8 mouse cellular contexts compared by ENCODE assay signal in genomic region chr10:39614676-39615075, GRCm38 (mm10). TPM values are rescaled to one million over a fixed set of nuclear protein-coding genes. Genes with fewer than 3 reads are reported as not detected.
A peak's percentile ranks its signal among the peaks of the same experiment; 100 is the strongest.
DNase-seq lines count a peak whose midpoint lies in the region; ATAC-seq and TF ChIP-seq lines count a peak whose summit lies in the region.

No protein-coding gene starts in this region.

- no peak overlapping the region for H3K9ac ChIP-seq in kidney, embryonic 14.5 days (ENCODE audit: low read depth, low read length)

- H3K4me3 ChIP-seq in kidney, embryonic 14.5 days (ENCODE audit: low read length): no peak overlapping the region; the same call in 1 of the 2 replicates

- H3K9me3 ChIP-seq in kidney, embryonic 14.5 days (ENCODE audit: control insufficient read depth, low read length): no peaks in the 10 kb centered on the region

- 23% methylated on average over 6 of the region's 6 CpGs for WGBS in kidney, embryonic 14.5 days

- no peak for TF ChIP-seq POLR2A in brain, embryonic 14.5 days (IDR thresholded peaks at IDR 0.05; ENCODE audit: borderline replicate concordance, extremely low read depth, insufficient read depth, insufficient read length, poor library complexity, severe bottlenecking)

- peak; percentile 48 for DNase-seq in kidney, adult 11 months
- no peak for DNase-seq in kidney, adult 18-20 months
- peak; percentile 60 for DNase-seq in brain, embryonic 14.5 days (ENCODE audit: low read depth)
- peak; percentile 79 for DNase-seq in heart, adult 8-10 months (ENCODE audit: low spot score)
- peak; percentile 73 to 92 for DNase-seq in lung, postnatal 4 days
- no peak for DNase-seq in frontal cortex, postnatal 25 days (ENCODE audit: low spot score in 2 of 2)
- DNase-seq in layer of hippocampus, postnatal 25 days (ENCODE audit: extremely low spot score in 1 of 2, low spot score in 1 of 2): no peak

- no peaks in the 10 kb centered on the region for H3K27me3 ChIP-seq in kidney, embryonic 14.5 days (ENCODE audit: control insufficient read depth, insufficient read depth, low read length)

- ATAC-seq in kidney, embryonic 14.5 days (ENCODE audit: low FRiP score, low TSS enrichment): peak; percentile 17; the same call in 1 of the 2 replicates

- H3K27ac ChIP-seq in kidney, embryonic 14.5 days (ENCODE audit: low read depth, low read length): peak overlapping the region; percentile 96; the same call in 1 of the 2 replicates

- peak overlapping the region; percentile 15; the same call in 1 of the 2 replicates for H3K4me2 ChIP-seq in kidney, embryonic 14.5 days (replicated peaks; ENCODE audit: low read depth, low read length)

- peaks cover 17% of the 10 kb centered on the region for H3K4me1 ChIP-seq in kidney, embryonic 14.5 days (ENCODE audit: control insufficient read depth, insufficient read depth, low read length)

- H3K36me3 ChIP-seq in kidney, embryonic 14.5 days (ENCODE audit: control insufficient read depth, insufficient read depth, low read length): no peaks in the 10 kb centered on the region

- no peak for TF ChIP-seq CTCF in brain, embryonic 14.5 days (IDR thresholded peaks at IDR 0.05; ENCODE audit: borderline replicate concordance, extremely low read depth, insufficient read depth, insufficient read length)

RNA-seq across cellular contexts. Expression of gene Traf3ip2, which starts 1.9 kb away (rescaled TPM):
- 2.8 TPM in 2 replicates for polyA plus RNA-seq in brain, embryonic 14.5 days (2012; rRNA removed)
- 1 to 10 TPM; 5.3 to 7.3 (median 6.0) TPM for total RNA-seq in heart, adult 8-10 months (2022)
- 16.6 and 19.6 TPM in 2 replicates for polyA plus RNA-seq in kidney, embryonic 14.5 days (2014; fragmentation: Nextera tagmentation; extraction: Ambion mirVana)
- 1 to 10 TPM; 1.9 to 2.0 TPM for total RNA-seq in layer of hippocampus, postnatal 25 days (2021)

Comparison
In these comparisons a context has a peak if more than half of its experiments do, and no peak if none do; other contexts are left out.
1. DNase-seq: peak in kidney, adult 11 months (single experiment), brain, embryonic 14.5 days (single experiment), heart, adult 8-10 months (single experiment) and lung, postnatal 4 days (2 of 2); none in kidney, adult 18-20 months (single experiment), frontal cortex, postnatal 25 days (0 of 2) and layer of hippocampus, postnatal 25 days (0 of 2).